ENCODE assay signal across 8 mouse cellular contexts in genomic region chr8:123514136-123514535, GRCm38 (mm10). TPM values are rescaled to one million over a fixed set of nuclear protein-coding genes. Genes with fewer than 3 reads are reported as not detected.
DNase-seq lines count a peak whose midpoint lies in the region; ATAC-seq lines count a peak whose summit lies in the region.

No protein-coding gene starts in this region.

- intact Hi-C loops in heart, postnatal 36 days (cut with DNase I) = no loop called here

- peaks cover 38% of the 10 kb centered on the region for H3K27me3 ChIP-seq in heart, embryonic 14.5 days (ENCODE audit: control insufficient read depth, insufficient read depth, low read length)
- H3K27me3 ChIP-seq in hindbrain, embryonic 14.5 days (ENCODE audit: control insufficient read depth, insufficient read depth, low read length) = no peaks in the 10 kb centered on the region
- H3K27me3 ChIP-seq in midbrain, embryonic 15.5 days (replicated peaks) = no peaks in the 10 kb centered on the region

- peaks cover 13 to 17% of the 10 kb centered on the region in 2 experiments for H3K4me1 ChIP-seq in heart, embryonic 14.5 days (ENCODE audit: control insufficient read depth in 2 of 2, insufficient read depth in 2 of 2, low read length in 2 of 2)
- peaks cover 22% of the 10 kb centered on the region for H3K4me1 ChIP-seq in hindbrain, embryonic 14.5 days (replicated peaks; ENCODE audit: control insufficient read depth, insufficient read depth, low read length)
- peaks cover 33% of the 10 kb centered on the region for H3K4me1 ChIP-seq in midbrain, embryonic 15.5 days

- 3% methylated on average over 9 of the region's 9 CpGs for WGBS in heart, embryonic 14.5 days
- WGBS in hindbrain, embryonic 14.5 days = 1% methylated on average over 9 of the region's 9 CpGs
- 2% methylated on average over 9 of the region's 9 CpGs for WGBS in midbrain, embryonic 15.5 days

- H3K36me3 ChIP-seq in heart, embryonic 14.5 days (ENCODE audit: control insufficient read depth, insufficient read depth, low read length) = 0 out of 2 replicates have a peak, but pooled peaks cover 6% of the 10 kb centered on the region
- H3K36me3 ChIP-seq in hindbrain, embryonic 14.5 days (replicated peaks; ENCODE audit: control insufficient read depth, insufficient read depth) = peaks cover 28% of the 10 kb centered on the region
- H3K36me3 ChIP-seq in midbrain, embryonic 15.5 days (replicated peaks) = peaks cover 5% of the 10 kb centered on the region

- no peak for ATAC-seq in heart, embryonic 14.5 days (ENCODE audit: insufficient number of reproducible peaks, insufficient read depth, low FRiP score, low read depth)
- ATAC-seq in hindbrain, embryonic 14.5 days (ENCODE audit: low FRiP score) = no peak
- ATAC-seq in midbrain, embryonic 15.5 days (replicated peaks) = no peak

- no peak for DNase-seq in heart, postnatal 36 days
- DNase-seq in embryo, embryonic 10 days (ENCODE audit: low spot score) = peak; percentile 27
- no peak for DNase-seq in hindbrain, embryonic 14.5 days (ENCODE audit: low spot score)
- DNase-seq in left cerebral cortex, adult 8-10 months (ENCODE audit: low spot score in 2 of 2) = no peak
- no peak for DNase-seq in lung, postnatal 25 days (ENCODE audit: low spot score)
- DNase-seq in left cerebral cortex, adult 11 months (ENCODE audit: low spot score) = no peak

- no peak overlapping the region for H3K27ac ChIP-seq in heart, embryonic 14.5 days (replicated peaks in 1 of 2; ENCODE audit: control insufficient read depth in 1 of 2, insufficient read depth in 1 of 2, low read depth in 2 of 2, low read length in 2 of 2)
- peak overlapping the region; percentile 94 for H3K27ac ChIP-seq in hindbrain, embryonic 14.5 days
- H3K27ac ChIP-seq in midbrain, embryonic 15.5 days = peak overlapping the region; percentile 96

- H3K9ac ChIP-seq in heart, embryonic 14.5 days (ENCODE audit: low read length) = peak overlapping the region; percentile 69
- peak overlapping the region; percentile 95 for H3K9ac ChIP-seq in hindbrain, embryonic 14.5 days
- peak overlapping the region; percentile 92 for H3K9ac ChIP-seq in midbrain, embryonic 15.5 days

- peak overlapping the region; percentile 59 to 66 for H3K4me3 ChIP-seq in heart, embryonic 14.5 days (ENCODE audit: control insufficient read depth in 1 of 2, insufficient read depth in 1 of 2, low read depth in 1 of 2, low read length in 2 of 2)
- H3K4me3 ChIP-seq in hindbrain, embryonic 14.5 days (replicated peaks; ENCODE audit: low read length) = peak overlapping the region; percentile 77
- H3K4me3 ChIP-seq in midbrain, embryonic 15.5 days = peak overlapping the region; percentile 99

- no peaks in the 10 kb centered on the region for H3K9me3 ChIP-seq in heart, embryonic 14.5 days (ENCODE audit: control insufficient read depth, low read length)
- H3K9me3 ChIP-seq in hindbrain, embryonic 14.5 days (ENCODE audit: control insufficient read depth, low read length) = no peaks in the 10 kb centered on the region
- H3K9me3 ChIP-seq in midbrain, embryonic 15.5 days = no peaks in the 10 kb centered on the region

- H3K4me2 ChIP-seq in heart, embryonic 14.5 days (ENCODE audit: low read length) = peak overlapping the region; percentile 99
- H3K4me2 ChIP-seq in hindbrain, embryonic 14.5 days (replicated peaks) = peak overlapping the region; percentile 88
- peak overlapping the region; percentile 86 for H3K4me2 ChIP-seq in midbrain, embryonic 15.5 days

RNA-seq across cellular contexts. Expression of gene Dbndd1, which starts 1.1 kb away (rescaled TPM):
- polyA plus RNA-seq in heart, embryonic 14.5 days (2014; fragmentation: Nextera tagmentation; extraction: Ambion mirVana) = 1.0 and 1.1 TPM in 2 replicates
- total RNA-seq in heart, postnatal 36 days (2021) = not detected
- 91.3 and 92.0 TPM in 2 replicates for polyA plus RNA-seq in hindbrain, embryonic 14.5 days (2014; fragmentation: Nextera tagmentation; extraction: Ambion mirVana)
- 106 and 107 TPM in 2 replicates for polyA plus RNA-seq in midbrain, embryonic 15.5 days (2015; fragmentation: Nextera tagmentation; extraction: Ambion mirVana)
- 10 to 100 TPM; 16.0 to 20.3 (median 17.6) TPM for total RNA-seq in left cerebral cortex, adult 8-10 months (2022)

RNA-seq across cellular contexts. Expression of gene Gas8, which starts 4.5 kb away (rescaled TPM):
- polyA plus RNA-seq in heart, embryonic 14.5 days (2014; fragmentation: Nextera tagmentation; extraction: Ambion mirVana) = 13.6 and 13.9 TPM in 2 replicates
- 1 to 10 TPM; 4.4 to 5.2 TPM for total RNA-seq in heart, postnatal 36 days (2021)
- 37.5 and 38.8 TPM in 2 replicates for polyA plus RNA-seq in hindbrain, embryonic 14.5 days (2014; fragmentation: Nextera tagmentation; extraction: Ambion mirVana)
- 44.4 and 45.6 TPM in 2 replicates for polyA plus RNA-seq in midbrain, embryonic 15.5 days (2015; fragmentation: Nextera tagmentation; extraction: Ambion mirVana)
- 10 to 100 TPM; 20.3 to 31.0 (median 26.1) TPM for total RNA-seq in left cerebral cortex, adult 8-10 months (2022)

RNA-seq across cellular contexts. Expression of gene Afg3l1, which starts 36.4 kb away (rescaled TPM):
- 27.0 and 29.9 TPM in 2 replicates for polyA plus RNA-seq in heart, embryonic 14.5 days (2014; fragmentation: Nextera tagmentation; extraction: Ambion mirVana)
- 10 to 100 TPM; 62.6 to 74.3 TPM for total RNA-seq in heart, postnatal 36 days (2021)
- 31.6 and 36.5 TPM in 2 replicates for polyA plus RNA-seq in hindbrain, embryonic 14.5 days (2014; fragmentation: Nextera tagmentation; extraction: Ambion mirVana)
- polyA plus RNA-seq in midbrain, embryonic 15.5 days (2015; fragmentation: Nextera tagmentation; extraction: Ambion mirVana) = 52.6 and 59.0 TPM in 2 replicates
- 10 to 100 TPM; 25.2 to 33.7 (median 32.5) TPM for total RNA-seq in left cerebral cortex, adult 8-10 months (2022)

Comparison
In these comparisons a context has a peak if more than half of its experiments do, and no peak if none do; other contexts are left out.
1. H3K27ac ChIP-seq: peak in hindbrain, embryonic 14.5 days (single experiment) and midbrain, embryonic 15.5 days (single experiment); none in heart, embryonic 14.5 days (0 of 2).
2. RNA of gene Dbndd1, which starts 1.1 kb away (polyA plus RNA-seq): 106 to 107 TPM in midbrain, embryonic 15.5 days and 91.3 to 92.0 TPM in hindbrain, embryonic 14.5 days; 1.0 to 1.1 TPM in heart, embryonic 14.5 days; every median in the first group is over 10 times any median in the second.
3. Peak in every context shown above with its lines, with median percentiles within 50 percentile points of each other: H3K4me2 ChIP-seq, H3K4me3 ChIP-seq and H3K9ac ChIP-seq.